Mouse (Mus musculus): ENCODE data around the gene Prx. TPM values are rescaled to one million over a fixed set of nuclear protein-coding genes. Genes with fewer than 3 reads are reported as not detected.

The Prx gene
- total RNA-seq, 4 experiments from 2014 or later = 0.38 to 0.43 (median 0.39) TPM

GRCm38 (mm10) chr7:27520599-27520998 is 21.5 kb downstream of the Prx start:
- DNase-seq (ENCODE audit: low spot score in 2 of 2) = no peak

- no peak for DNase-seq (ENCODE audit: low spot score in 2 of 2)
These were observed 23.8 kb downstream of the Prx start, which contains the start of gene Hipk4 for GRCm38 (mm10) chr7:27522967-27523366. Gene Hipk4, plus strand, starts transcription at chr7:27523267.

GRCm38 (mm10) chr7:27523805-27524204 is 24.7 kb downstream of the Prx start:
- DNase-seq (ENCODE audit: low spot score in 2 of 2) = no peak

GRCm38 (mm10) chr7:27526039-27526827 is 27.1 kb downstream of the Prx start:
- DNase-seq (ENCODE audit: low spot score in 2 of 2) = peak; percentile 75 to 82

DNA sequence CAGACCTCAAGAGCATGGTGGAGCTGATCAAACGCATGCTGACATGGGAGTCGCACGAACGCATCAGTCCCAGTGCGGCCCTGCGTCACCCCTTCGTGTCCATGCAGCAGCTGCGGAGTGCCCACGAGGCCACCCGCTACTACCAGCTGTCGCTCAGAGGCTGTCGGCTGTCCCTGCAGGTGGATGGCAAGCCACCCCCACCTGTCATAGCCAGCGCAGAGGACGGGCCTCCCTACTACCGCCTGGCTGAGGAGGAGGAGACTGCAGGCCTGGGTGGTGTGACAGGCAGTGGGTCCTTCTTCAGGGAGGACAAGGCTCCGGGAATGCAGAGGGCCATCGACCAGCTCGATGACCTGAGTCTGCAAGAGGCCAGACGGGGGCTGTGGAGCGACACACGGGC is 29.9 kb downstream of the Prx start:
- no peak for DNase-seq (ENCODE audit: low spot score in 2 of 2)

GRCm38 (mm10) chr7:27530937-27531336 is 31.8 kb downstream of the Prx start:
- DNase-seq (ENCODE audit: low spot score in 2 of 2) = no peak

GRCm38 (mm10) chr7:27531707-27532106 is 32.6 kb downstream of the Prx start:
- no peak for DNase-seq (ENCODE audit: low spot score in 2 of 2)

DNA sequence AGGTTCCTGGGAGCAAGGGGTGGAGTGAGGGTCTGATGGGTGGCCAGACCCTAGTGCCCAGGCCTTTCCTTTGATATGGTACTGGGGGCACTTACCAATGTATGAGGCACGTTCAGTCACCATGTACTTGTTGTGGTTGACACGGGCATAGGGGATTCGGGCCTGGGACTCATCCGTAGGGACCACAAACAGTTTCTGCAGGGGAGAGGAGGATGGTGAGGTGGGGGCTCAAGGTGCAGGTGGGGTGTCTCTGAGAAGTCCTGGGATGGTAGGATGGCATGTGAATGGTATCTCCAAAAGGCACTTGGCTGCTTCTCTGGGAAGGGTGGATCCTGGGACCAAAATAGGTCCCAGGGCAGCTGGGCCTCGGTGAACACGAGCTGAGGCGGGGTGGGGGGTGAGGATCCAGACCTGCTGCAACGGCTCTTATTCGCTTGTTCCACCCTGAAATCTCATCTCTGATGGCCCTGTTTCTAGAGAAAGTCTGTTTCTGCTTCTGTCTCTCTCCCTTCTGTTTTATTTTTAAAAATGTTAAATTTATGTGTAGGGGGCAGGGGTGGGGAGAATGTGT is 33.4 kb downstream of the Prx start:
- no peak for DNase-seq (ENCODE audit: low spot score in 2 of 2)

GRCm38 (mm10) chr7:27535386-27535785 is 36.3 kb downstream of the Prx start:
- DNase-seq (ENCODE audit: low spot score in 2 of 2) = no peak

DNA sequence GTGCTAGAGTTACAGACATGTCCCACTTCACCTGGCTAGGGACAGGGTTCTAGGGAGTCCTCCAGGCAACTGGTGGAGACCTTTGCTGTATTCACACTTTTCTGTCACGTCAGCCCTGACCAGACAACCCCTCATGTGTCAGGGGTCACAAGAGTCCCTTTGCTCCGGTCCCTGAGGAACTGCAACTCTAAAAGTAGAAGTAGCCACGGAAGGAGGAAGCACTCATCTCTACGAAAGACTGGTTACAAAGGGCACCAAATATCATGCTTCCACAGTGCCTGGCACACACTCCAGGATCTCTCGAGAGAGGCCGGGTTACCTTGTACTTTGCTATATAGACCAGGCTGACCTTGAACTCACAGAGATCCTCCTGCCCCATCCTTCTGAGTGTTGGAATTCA is 37.5 kb downstream of the Prx start:
- DNase-seq (ENCODE audit: low spot score in 2 of 2) = no peak

DNA sequence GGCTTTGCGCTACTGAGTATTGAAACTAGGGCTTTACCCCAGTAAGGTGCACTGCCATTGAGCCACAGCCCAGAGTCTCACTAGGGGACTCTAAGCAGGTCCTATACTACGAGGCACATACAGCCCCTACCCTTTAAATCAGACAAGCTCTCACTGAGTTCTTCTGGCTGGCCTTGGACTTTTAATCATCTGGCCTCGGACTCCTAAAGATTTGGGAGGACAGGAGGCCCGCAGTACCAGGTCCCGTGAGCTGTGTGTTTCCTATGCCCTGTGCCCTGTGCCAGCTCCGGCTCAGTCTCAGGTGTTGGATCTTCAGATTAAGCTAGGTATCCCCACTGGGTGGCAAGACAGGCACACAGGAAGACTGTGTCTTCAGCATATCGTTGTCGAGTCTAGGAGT is 38.9 kb downstream of the Prx start:
- DNase-seq (ENCODE audit: low spot score in 2 of 2) = no peak

DNA sequence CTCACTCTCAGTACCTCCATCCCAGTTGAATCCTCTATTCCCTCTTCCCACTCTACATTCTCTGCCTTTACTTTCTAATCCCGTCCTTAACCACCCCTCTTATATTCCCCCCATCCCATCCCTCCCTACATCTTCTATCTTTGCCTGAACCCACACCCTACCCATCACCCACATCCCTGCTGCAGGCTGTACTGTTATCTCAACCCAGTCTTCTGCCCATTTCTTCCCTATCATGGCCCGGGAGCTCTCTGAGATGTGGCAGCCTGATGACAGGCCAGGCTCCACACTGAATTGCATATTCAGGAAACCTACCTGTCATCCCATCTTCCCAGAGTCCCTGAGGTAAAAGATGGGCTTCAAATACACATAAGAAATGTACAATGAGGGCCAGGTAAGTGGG is 39.7 kb downstream of the Prx start:
- no peak for DNase-seq (ENCODE audit: low spot score in 2 of 2)

DNA sequence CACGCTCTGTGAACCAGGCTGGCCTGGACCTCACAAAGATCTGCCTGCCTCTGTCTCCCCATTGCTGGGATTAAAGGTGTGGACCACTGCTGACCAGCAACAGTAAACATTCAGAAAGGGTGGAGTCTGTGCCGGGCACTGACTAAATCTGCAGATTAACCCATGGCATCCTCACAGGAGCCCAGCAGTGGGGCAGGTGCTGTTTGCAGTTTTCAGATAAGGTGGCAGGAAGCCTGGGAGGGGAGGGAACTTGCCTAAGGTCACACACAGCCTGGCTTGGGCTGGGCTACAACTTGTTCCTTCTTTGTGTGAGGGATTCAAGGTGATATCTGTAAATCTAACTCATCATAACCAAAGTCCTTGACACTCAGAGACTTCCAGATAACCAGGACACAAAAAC is 41.4 kb downstream of the Prx start:
- DNase-seq (ENCODE audit: low spot score in 2 of 2) = no peak

- no peak for DNase-seq (ENCODE audit: low spot score in 2 of 2)
These were observed 41.8 kb downstream of the Prx start for GRCm38 (mm10) chr7:27540935-27541334.

- DNase-seq (ENCODE audit: low spot score in 2 of 2) = peak; percentile 86 to 92
These were observed 42.3 kb downstream of the Prx start for GRCm38 (mm10) chr7:27541431-27541830.

- no peak for DNase-seq (ENCODE audit: low spot score in 2 of 2)
These were observed 42.8 kb downstream of the Prx start for GRCm38 (mm10) chr7:27541922-27542321.

DNA sequence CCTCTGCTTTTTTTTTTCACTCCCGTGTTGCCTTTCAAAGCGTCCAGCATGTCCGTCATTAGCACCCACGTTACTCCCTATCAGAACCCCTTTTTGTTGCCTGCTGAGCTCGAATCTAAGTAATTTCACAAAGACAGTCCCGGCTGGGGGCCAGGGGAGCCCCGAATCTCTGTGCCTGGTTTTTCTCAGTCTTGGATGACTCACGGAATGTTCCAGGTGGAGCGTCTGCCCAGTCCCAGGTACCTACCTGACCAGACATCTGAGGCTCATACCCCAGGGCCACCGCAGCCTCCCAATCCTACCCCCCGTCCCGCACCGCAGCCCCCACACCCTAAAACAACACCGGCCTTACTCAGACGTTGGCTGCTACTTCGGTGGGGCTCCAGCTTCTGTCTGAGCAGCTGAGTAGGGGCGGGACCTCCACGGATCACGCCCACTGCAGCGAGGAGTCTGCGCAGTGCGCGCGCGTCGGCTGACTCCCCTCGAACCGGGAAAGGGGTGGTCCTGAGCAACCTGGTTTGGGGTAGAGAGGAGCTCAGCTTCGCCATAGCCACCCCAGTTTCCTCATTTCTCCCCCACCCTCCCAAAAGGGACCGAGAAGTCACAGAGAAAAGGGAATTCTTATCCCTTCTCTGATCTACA is 43.4 kb downstream of the Prx start:
- peak; percentile 86 to 89 for DNase-seq (ENCODE audit: low spot score in 2 of 2)

DNA sequence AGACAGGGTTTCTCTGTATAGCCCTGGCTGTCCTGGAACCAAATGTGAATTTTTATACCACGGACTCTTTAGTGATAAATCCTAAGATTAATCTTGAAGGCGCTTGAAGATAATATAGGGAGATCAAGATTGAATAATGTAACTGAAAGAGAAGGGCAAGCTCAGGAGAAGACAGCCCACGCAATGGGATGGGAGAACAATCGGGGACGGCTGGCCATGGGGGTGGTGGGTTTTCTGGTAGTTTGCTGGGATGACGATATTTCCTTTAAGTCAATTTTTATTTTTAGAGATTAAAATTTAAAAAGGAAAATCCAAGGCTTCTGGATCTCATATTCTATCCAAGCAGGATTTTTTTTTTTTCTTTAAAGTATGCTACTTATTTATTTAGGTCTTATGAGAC is 43.9 kb downstream of the Prx start:
- no peak for DNase-seq (ENCODE audit: low spot score in 2 of 2)

GRCm38 (mm10) chr7:27543851-27544250 is 44.7 kb downstream of the Prx start:
- no peak for DNase-seq (ENCODE audit: low spot score in 2 of 2)

DNA sequence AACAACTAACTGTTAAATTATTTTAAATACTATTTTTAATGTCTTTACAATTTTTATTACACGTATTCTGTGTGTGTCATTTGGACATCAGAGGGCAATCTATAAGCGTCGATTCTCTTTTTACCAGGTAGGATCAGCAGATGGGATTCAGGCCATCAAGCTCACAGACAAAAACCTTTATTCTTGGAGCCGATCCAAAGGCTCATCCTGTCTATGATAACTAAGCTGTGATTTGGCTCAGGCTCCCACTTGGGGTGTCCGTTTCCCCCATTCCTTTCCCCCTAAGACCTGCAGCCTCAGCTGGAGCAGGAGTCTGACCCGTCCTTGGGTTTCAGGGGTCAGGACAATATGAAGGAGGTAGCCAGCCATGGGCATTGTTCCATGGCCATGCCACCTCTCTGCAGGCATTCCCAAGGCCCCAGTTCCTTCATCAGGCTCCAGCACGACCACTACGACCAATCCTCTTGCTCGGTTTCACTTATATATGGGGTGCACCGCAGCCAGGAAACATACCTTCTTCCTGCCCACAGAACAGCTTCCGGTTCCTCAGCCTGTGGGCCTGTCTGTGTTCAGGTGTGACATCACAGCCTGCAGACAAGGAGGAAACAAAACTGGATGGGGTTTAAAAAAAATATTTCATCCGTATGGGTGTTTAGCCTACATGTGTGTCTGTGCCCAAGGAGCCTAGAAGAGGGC is 45.7 kb downstream of the Prx start:
- no peak for DNase-seq (ENCODE audit: low spot score in 2 of 2)

DNA sequence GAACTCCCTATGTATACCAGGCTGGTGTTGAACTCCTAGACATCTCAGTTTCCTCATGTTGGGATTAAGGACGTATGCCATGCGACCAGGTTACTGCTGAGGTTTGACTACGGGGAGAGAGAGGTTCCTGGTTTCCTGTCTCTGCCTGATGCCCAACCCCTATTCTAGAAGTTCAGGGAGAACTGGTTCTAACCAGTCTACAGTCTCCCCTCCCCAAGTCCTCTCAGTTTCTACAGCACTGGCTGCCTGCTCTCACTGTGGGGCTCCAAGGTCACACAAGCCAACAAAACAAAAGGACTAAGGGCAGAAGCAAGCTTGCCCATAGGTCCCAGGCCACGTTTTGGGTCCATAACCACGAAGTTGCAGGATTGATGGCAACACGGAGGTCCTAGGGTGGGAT is 50.5 kb downstream of the Prx start:
- DNase-seq (ENCODE audit: low spot score in 2 of 2) = no peak

GRCm38 (mm10) chr7:27552070-27552469 is 52.9 kb downstream of the Prx start:
- DNase-seq (ENCODE audit: low spot score in 2 of 2) = no peak
